Mouse (Mus musculus): ENCODE measurements around the gene Ren1. TPM values are rescaled to one million over a fixed set of nuclear protein-coding genes. Genes with fewer than 3 reads are reported as not detected.

Gene Ren1
- total RNA-seq, 2 experiments from 2014 or later = 3.1 to 6.9 TPM

DNA sequence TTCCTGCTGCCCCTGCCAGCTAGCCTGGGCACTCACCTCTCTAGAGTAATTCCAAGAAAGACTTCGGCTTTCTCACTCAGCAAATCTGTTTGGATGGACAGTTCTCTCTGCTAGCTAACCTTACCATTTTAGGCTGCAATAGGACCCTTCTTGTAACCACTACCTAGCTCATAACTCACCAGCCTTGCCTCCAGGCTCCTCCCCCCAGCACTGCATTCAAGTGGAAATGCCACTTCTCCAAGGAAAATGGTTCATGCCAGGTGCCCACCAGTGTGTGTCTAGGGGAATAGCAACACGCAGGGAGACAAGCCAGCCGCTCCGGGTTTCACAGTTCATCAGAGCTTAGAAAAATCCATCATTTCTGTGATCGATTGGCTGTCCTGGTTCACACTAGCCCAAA lies 27.2 kb downstream of the Ren1 start:
- DNase-seq = no peak

DNA sequence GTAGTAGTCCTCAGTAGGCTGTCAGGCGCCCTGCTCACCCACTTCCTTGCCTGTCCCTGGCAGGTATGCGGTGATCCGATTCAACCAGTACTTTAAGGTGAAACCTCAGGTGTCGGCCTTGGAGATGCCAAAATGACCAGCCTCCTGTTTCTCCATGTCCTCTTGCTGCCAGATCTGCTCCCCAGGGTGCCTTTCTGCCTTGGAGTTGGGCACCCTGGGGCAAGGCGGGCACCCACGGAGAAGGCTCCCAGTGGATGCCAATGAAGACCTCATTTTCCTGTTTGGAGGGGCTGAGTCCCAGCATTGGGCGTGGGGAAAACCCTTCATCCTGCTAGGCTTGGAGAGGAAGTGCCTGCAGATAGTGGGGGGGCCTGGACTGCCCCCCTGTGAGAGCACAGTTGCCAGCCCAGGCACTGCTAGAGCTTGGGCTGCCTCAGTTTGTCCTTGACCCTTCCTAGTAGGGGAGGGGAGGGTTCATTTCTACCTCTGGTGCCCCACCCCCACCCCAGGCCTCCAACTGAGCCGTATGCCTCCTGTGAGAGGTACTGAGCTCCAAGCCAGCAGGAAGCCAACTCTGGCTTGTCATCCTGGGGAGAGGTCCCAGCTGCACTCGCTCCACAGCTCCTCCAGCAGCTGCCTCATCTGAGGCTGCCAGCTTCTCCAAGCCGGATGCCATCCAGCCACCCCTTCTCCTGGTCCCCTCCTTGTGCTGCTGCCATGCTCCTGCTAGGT lies 29.1 kb downstream of the Ren1 start:
- DNase-seq = no peak

DNA sequence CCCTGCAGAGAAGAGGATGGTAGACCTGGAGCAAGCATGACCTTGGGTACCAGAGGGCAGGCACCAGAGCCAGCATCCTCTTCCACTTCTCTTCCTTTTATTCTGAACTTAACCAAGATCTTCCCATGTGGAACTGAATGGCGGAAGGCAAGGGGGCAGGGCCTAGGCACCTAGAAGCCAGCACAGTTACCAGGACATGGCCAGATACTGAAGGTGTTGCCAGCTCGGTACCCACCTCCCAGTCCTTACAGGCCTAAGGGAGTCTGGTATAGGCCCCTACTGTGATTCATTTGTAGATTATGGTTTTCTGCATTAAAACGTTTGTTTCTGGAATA lies 29.6 kb downstream of the Ren1 start:
- DNase-seq = no peak

- DNase-seq = peak in 1 of 2 experiments; percentile 53
These were observed 30.2 kb downstream of the Ren1 start for GRCm38 (mm10) chr1:133380347-133381065.

- DNase-seq = peak; percentile 46 to 70
These were observed 31.7 kb downstream of the Ren1 start for GRCm38 (mm10) chr1:133382008-133382407.

- no peak for DNase-seq
These were observed 32.3 kb downstream of the Ren1 start for GRCm38 (mm10) chr1:133382552-133383155.

GRCm38 (mm10) chr1:133383157-133383783 lies 33.0 kb downstream of the Ren1 start:
- DNase-seq = no peak

DNA sequence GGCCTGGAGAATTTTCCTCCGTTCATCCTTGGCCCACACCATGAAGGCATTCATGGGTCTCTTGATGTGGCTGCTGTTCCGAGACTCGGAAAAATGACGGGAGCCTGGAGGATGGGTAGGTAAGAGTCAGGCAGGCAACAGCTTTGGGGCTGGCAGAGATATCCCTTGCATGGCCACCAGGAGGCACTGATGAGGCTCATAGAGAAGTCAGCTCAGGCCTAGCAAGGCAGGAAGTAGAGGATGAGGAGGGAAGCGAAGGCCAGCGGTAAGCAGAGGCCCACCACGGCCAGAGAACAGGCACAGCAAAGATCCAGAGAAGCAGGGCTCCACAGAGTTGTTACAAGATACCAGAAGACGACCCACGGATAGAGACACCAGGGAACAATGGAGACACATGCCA lies 35.2 kb downstream of the Ren1 start:
- peak; percentile 67 to 81 for DNase-seq

DNA sequence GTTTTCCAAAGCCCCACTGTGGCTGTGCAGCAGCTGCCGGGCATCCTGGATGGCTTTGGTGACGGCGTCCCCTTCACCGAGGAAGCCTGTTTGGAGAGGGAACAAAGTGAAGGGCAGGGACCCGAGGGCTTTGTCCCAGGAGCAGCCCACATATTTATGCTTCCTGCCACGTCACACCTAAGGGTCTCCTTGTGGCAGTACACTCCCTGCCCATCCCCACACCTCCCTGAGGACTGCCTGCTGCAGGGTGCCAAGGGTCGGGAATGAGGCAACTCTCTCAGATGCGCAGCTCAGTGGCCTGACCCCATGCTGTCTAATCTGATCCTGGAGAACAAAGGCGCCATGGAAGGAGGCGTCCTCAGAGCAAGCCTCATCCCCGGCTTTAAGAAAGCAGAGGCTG lies 35.9 kb downstream of the Ren1 start:
- DNase-seq = no peak

GRCm38 (mm10) chr1:133387539-133388268 lies 37.4 kb downstream of the Ren1 start:
- DNase-seq = no peak

DNA sequence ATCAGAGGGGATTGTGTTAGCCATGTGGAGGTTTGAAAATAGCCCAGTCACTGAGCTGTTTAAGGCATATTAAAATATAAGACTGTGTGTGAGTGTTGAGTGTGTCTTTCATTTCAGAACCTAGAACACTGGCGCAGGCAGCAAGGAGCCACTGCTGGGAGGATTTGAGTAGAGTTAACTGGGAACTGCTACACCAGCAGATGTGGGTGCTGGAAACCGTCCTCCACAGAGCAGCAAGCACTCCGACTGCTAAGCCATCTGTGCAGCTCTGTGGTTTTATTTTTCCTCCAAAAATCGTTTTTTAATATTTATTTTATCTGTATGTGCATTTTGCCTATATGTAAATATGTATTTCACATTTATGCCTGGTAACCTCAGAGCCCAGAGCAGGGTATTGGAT lies 44.4 kb downstream of the Ren1 start:
- no peak for DNase-seq

- DNase-seq = no peak
These were observed 46.4 kb downstream of the Ren1 start for GRCm38 (mm10) chr1:133396693-133397092.

- no peak for DNase-seq
These were observed 46.8 kb downstream of the Ren1 start for GRCm38 (mm10) chr1:133397094-133397482.

GRCm38 (mm10) chr1:133397483-133398237 lies 47.4 kb downstream of the Ren1 start:
- DNase-seq = no peak

DNA sequence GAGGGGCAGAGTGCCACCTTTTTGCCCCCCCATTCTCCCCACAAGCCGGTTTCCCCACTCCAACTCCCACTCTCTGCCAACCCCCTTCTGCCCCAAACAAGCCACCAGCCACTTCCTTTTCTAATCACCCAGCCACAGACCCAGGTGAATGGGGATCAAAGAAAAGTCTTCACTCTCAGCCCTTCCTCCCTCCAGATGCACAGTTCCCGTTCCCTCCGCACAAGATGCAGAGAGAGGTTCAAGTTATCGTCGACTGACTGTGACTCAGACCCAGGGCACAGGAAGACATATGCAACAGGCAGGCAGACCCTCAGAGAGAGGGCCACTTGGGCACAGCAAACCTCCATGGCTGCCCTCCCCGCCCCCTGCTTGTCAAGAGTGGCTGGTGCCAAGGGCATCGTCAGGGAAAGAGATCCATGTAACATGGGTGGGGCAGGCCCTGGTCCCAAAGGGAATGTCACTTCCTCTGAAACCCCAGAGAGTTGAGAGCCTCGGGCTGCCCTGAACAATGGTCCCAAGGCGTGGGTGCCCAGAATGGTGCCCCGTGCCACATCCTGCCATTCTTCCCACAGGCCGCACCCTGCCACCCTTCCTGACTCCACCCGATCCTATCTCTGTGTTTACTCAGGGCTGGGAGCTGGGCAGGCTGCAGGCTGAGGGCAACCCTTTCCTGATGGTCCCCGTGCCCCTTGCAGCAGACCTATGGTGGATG lies 49.9 kb downstream of the Ren1 start:
- DNase-seq = no peak

DNA sequence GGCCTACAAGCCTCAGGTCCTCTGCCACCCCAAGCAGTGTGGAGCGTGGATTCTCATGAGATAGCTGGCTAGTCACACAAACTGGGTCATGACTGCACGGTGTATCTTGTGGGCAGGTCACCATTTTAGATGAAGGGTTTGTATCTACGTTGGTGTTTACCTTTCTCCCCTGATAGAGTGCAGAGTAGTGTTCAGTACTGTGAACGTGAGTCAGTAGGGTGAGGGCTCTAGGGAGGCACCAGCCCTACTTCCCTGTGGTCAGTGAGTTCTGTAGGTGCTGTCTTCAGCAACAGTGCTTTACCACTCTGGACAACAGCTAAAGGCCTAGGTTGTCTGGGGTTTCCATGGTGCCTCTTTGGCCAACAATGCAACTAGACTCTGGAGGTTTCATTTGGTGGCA lies 53.7 kb downstream of the Ren1 start:
- DNase-seq = no peak

GRCm38 (mm10) chr1:133406614-133407013 lies 56.3 kb downstream of the Ren1 start:
- no peak for DNase-seq

DNA sequence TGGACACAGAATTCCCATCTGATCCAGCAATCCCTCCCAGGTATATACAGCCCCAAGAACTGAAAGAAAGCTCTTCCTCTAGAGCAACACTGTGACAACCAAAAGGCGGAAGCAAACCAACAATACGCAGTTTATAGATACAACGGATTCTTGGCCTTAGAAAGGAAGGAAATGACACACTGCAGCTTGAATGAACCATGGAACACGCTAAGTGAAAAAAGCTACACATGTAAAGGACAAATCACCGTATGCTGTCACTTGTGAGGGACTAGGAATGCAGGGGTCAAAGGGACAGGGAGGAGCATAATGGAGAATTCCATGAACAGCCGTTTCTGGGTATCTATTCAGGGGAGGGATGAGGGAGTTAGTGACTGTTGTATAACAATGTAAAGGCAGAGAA lies 57.1 kb downstream of the Ren1 start:
- no peak for DNase-seq

DNA sequence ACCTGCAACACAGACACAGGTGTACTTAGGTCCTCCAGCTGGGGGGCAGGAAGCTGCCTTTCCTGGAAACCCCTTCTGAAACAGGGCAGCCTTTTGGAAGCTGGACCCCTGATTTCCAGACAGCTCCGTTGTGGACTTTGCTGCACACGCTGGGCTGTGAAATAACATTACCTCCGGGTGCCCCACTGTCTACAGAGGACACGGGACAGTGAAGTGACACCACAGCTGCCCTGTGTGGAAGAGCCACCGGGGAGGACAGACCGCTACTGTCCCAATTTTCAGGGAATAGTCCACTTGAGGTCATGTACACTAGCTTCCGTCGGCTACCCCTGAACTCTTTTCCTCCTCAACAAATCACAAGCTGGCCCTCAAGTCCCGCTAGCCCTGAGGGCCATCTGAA lies 58.0 kb downstream of the Ren1 start:
- no peak for DNase-seq

GRCm38 (mm10) chr1:133408880-133409516 lies 58.7 kb downstream of the Ren1 start:
- DNase-seq = no peak

All from adrenal gland, postnatal 36 days (tissue).